Mouse (Mus musculus): Measurements from ENCODE around the gene Stxbp1.

Gene Stxbp1

DNA sequence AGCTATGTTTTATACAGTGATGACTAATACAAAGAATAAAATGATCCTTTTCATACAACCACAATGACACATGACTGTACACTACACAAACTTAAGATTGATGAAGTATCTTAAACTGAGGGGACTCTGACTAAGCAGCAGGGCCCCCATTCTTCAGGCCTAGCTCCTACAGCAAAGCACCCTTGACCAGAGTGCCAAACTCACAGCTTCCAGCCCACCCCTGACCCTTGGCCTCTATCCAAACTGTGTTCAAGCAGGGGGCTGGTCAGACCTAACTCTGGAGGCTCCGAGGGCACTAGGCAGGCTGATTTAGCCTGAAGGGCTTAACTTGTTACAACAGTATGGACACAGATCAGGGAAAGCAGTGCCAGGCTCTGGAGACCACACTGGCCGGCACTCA, 58.5 kb downstream of the Stxbp1 start:
- no peak for DNase-seq (ENCODE audit: low spot score)

DNA sequence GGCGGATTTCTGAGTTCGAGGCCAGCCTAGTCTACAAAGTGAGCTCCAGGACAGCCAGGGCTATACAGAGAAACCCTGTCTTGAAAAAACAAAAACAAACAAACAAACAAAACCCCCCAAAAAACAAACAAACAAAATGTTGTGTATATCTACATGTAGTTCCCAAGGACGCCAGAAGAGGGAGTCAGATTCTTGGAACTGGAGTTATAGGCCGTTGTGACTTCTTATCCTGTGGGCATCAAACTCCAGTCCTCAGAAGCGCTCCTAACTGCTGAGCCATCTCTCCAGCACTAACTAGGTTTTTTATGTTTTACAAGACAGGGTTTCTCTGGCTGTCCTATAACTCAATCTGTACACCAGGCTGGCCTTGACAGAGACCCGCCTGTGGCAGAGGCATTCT, 59.9 kb downstream of the Stxbp1 start:
- no peak for DNase-seq (ENCODE audit: low spot score)

DNA sequence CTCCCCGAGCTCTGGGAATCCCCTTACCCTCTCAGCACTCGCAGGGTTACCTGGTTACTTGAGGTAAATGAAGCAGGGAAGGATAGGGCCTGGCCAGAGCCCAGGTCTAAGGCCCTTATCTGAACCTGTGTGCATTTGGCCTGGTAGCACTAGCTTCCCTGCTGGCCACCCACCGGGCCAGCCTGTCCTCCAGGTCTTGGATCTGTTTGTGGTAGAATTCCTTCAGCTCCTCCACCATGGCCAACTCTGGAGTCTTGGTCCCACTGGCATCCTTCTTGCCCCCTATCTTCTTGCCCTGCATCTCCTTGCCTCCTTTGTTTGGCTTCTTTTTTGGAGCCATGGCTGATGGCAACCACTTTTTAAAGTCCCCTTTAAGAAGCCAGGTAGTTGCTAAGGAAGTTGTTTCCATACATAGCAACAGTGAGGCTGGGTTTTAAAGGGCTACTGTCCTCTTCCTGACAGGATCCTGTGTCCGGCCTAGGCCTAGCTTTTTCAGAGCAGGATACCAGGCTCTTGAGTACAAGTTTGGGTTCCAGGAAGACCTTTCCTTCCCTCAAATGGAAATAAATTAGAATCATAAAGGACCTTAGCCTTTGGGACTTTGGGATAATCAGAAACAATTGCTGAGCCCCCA, 62.9 kb downstream of the Stxbp1 start, which contains the start of gene Cfap157:
Cfap157 (minus strand) TSS at position 381 of the 634 bp plus-strand sequence.
- no peak for DNase-seq (ENCODE audit: low spot score)

DNA sequence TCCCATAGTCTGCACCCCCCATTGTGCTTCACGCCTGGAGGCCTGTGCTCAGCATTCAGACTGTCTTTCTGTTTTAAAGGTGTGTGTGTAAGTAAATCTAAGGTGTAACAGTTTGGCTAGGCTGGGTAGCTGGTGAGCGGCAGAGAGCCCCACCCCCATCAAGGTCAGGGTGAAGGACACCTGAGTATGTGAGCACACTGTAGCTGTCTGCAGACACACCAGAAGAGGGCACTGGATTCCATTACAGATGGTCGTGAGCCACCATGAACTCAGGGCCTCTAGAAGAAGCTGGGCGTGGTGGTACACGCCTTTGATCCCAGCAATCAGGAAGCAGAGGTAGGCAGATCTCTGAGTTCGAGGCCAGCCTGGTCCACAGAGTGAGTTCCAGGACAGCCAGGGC, 65.3 kb downstream of the Stxbp1 start:
- DNase-seq (ENCODE audit: low spot score): no peak

DNA sequence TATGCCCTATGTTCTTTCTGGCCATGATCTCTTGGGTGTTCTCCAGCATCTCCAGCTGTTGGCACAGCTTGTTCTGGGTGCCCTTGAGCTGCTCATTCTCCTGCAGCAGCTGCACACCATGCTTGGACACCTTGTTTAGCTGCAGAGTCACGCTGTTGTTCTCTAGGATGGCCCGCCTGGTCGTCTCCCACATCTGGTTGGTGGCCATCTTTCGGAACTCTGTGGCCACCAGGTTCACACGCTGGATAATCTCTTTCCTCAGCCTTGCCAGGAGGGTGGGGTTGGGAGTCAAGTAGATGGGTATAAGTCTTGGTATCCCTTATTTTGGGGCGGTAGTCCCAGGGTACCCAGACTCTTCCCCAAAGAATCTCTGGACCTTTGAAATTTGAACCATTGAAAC, 67.3 kb downstream of the Stxbp1 start:
- DNase-seq (ENCODE audit: low spot score): no peak

DNA sequence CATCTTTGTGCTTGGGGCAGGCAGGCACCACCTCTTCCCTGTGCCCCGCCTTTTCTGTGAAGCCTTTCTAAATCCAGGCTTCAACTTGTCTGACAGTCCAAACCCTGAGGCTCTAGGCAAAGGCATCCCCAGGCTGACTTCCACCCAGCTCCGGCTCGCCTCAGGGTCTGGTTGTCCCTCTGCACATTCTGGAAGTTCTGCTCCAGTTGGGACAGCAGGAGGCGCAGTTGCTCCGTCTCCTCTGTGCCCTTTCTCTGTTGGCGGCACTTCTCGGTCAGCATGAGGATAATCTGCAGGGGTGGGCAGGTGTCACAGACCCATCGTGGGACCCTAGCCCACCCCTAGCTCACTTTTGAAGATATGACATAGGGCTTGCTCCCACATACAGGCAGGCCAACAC, 67.9 kb downstream of the Stxbp1 start:
- peak; percentile 49 for DNase-seq (ENCODE audit: low spot score)

DNA sequence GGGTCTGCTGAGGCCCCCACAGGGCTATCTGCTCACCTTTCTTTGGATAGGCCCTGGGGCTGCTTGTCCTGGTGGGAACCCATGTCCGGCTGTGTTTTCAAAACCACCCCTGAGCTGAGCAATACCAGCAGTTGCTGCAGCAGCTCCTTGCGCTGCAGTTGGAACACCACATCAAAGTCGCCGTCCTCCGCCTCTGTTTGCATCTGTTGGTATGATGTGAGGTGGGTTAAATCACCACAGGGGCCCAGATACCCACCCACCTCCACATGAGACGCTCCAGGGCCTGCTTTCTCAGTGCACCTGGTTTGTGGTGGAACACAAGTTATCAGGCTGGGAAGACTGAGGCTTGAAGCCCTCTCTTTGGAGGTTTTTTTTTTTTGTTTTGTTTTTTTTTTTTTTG, 69.0 kb downstream of the Stxbp1 start:
- DNase-seq (ENCODE audit: low spot score): no peak

DNA sequence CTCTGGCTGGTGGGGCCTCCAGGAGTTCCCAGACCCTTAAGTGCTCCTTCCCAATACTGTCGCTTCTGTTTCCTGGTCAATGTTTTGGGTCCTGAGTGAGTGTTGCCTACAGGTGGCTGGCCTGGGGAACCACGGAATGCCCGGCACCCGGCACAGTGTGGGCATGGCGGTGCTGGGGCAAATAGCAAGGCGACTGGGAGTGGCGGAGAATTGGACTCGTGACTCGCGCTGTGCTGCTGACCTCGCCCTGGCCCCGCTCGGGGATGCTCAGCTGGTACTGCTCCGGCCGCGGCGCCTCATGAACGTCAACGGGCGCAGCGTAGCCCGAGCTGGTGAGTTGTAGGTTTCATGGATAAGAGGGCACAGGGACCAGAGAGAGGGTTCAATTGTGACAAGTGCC, 70.9 kb downstream of the Stxbp1 start:
- no peak for DNase-seq (ENCODE audit: low spot score)

DNA sequence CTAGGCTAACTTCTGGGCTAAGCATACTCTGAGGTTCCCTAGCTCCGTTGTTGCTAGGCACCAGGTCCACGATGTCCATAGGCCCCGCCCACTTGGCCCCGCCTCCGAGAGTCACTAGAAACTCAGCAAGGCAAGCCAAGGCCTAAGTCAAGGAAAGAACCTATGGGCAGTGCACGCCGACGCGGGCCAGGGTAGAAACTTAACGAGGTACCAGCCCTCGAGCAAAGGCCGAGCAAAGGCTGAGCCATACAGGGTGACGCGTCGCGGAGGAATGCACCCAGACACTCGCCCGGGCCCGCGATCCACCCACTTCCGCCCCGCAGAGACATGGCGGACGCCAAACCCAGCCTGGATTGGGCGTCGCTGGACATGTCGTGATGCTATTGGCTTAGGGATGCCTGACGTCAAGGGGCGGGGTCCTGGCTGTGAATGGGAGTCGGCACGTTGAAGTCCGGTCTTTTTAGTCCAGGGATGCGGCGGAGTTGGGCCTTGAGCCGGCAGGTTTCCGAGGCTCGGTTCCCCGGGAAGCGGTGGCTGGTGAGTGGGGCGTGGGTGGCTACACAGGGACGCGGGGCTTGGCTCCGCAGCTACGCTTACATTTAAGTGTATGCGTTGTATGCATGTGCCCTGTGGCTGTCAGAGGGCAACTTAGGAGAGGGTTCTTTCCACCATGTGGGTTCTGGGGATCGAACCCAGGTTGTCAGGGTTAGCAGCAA, 71.5 kb downstream of the Stxbp1 start, which contains the start of the genes Ttc16 and Ptrh1:
Ttc16 (minus strand) TSS at position 275 of the 716 bp plus-strand sequence.
Ptrh1 (plus strand) TSS at position 428 of the 716 bp plus-strand sequence.
- peak; percentile 97 for DNase-seq (ENCODE audit: low spot score)

DNA sequence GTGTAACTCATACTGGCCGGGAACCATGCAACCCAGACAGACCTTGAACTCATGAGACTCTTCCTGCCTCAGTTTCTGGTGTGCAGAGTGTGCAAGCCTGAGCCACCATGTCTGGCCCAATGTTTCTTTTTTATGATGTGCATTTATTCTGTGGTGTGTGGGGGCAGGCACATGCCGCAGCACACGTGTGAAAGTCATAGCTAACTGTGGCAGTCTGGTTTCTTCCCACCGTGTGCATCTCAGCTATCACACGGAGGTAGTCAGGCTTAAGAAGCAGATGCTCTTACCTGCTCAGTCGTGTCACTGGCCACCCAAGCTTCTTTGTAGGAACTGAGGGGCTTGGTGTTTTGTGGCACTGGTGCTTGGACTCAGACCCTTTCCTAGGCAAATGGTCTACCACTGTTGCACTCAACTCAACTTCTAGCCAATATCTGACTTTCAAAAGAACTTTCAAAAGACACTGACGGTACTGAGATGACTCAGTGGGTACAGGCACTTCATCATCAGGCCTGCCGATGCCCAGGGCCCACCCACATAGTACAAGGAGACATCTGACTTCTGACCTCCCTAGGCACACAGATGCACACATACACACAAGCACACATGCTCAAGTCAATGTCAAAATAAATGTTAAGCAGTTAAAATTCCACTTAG, 74.3 kb downstream of the Stxbp1 start:
- no peak for DNase-seq (ENCODE audit: low spot score)

DNA sequence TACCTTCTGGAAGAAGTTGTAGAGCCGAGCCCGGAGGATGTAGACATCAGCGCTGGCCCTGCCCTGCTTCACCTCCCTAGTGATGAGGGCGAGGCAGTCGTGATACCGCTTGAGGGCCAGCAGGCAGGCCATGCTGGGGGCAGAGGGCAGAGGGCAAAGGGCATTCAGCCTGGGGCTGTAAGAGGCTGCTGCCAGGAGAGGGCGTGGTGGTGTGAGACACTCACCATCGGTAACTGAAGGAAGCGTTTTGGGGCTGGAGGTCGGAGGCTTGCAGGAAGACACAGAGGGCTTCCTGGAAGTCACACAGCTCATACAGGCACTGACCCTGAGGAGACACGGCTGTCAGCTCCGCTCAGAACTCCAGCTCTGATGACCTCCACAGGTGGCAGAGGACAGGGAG, 75.2 kb downstream of the Stxbp1 start:
- no peak for DNase-seq (ENCODE audit: low spot score)

DNA sequence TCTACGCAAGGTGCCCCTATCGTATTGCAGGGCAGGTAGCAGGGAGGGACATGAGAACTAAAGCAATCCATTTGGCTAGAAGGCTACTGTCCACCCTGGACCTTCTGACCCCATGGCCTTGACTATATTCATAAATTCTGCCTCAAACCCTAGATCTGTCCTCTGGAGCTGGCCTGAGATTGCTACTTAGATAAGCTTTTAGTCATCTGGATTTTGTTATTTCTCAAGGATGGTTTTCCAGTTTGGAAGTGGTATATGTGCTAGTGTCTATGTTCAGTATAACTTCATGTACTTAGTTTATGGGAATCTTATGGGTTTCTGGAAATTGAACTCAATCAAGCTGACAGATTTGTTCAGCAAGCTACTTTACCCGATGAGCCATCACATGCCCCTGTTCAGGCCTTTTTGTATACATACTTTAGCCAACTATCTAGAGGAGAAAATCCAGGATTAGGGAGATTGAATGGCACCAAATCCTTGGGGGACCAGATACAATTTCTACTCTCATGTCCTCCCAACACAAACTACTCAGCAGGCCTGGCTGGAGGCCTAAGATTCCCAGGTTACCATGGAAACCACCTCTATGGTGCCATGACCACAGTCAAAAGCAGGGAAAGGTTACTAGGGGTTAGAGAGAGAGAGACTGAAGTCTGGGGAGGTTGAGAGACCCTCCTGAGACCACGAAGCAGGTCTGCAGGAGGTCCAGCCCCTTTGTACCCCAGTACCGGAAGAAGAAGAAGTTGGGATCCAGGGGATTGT, 77.5 kb downstream of the Stxbp1 start:
- no peak for DNase-seq (ENCODE audit: low spot score)

DNA sequence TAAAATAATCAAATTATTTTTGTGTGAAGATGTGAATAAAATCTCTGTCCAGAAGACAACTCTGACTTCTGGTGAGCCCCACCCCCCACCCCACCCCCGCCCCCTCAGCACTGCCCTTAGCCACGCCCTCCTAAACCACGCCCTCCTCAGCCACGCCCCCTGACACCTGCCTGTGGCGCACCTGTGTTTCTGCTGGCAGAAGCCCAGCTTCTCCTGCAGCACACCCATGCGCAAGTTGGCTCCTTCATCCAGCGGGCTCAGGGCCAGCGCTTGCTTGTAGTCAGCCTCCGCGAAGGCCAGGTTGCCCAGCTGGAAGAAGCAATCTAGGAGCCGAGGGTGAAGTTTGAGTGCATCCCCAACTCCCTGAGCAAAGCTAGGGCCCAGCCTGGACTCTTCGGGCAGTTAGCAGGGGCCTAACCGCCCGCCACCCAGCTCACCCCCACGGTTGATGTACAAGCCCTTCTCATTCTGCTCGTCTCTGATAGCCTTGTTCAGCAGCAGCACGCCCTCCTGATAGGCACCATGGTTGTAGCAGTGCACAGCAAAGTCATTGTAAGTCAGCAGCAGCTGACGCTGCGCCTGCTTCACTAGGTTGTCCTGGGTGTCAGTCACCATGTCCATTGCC, 78.3 kb downstream of the Stxbp1 start:
- peak; percentile 42 for DNase-seq (ENCODE audit: low spot score)

DNA sequence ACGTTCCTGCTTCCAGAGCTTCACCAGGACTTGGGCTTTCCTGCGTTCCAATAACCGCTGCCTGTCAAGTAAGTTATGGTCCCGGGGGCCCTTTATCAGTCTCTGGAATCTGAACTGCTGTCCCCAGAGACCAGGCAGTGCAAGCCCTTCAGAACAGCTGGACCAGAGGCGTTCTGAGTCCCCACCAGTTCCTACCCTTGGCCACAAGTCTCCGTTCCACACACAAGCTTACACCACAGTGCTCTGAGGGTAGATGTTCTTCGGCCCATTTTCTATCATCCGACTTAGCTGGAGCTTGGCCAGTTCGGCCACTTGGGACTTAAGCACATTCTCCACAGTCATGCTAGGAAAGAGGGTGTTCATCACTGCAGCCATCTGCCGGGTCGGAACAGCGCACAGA, 79.8 kb downstream of the Stxbp1 start:
- DNase-seq (ENCODE audit: low spot score): no peak

DNA sequence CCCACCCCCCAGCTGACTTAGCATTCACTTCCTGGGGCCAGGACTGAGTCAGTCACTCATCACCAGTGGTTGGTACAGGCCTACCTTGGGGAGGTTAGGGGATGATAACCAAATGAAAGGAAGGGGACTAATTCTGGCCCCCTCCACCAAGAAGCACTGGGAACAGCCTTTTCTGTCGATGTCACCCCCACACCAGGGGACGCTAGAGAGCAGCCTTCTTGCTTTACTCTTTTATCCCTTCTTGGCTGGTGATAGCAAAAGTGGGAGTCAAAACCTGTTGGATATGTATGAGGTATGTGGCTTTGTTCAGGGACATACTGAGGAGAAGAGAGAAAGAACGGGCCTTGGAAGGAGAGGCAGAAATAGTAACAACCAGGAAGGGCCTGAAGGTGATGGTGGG, 83.7 kb downstream of the Stxbp1 start:
- no peak for DNase-seq (ENCODE audit: low spot score)

DNA sequence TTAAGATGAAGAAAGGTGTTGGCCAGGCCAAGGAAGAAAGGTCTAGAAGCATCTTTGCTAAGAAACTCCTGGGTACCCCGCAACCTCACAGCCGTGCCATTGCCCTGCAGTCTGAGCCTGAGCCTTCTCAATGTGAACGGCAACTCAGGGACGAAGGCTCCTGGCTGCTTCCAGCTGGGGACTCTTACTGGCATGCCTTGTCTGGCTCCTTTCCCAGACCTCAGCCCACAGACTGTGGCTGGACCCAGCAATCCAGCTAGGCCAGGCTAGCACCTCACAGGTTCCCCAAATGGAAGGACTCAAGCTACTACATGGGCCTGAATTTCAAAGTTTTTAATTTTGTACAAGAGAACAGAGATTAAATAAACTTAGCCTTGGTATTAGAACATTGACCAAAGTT, 85.2 kb downstream of the Stxbp1 start:
- no peak for DNase-seq (ENCODE audit: low spot score)

DNA sequence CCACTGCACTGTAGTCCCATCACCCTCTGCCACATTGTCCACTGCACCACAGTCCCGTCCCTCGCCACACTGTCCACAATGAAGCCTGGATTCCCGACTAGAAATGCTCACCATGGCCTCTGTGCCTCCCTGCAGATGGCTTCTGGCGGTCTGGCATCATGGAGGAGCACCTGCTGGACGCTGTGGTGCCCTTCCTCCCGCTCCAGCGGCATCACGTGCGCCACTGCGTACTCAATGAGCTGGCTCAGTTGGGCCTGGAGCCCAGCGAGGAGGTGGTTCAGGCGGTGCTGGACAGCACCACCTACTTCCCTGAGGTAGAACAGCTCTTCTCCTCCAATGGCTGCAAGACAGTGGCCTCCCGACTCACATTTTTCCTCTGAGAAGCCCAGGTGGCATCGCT, 85.7 kb downstream of the Stxbp1 start:
- no peak for DNase-seq (ENCODE audit: low spot score)

DNA sequence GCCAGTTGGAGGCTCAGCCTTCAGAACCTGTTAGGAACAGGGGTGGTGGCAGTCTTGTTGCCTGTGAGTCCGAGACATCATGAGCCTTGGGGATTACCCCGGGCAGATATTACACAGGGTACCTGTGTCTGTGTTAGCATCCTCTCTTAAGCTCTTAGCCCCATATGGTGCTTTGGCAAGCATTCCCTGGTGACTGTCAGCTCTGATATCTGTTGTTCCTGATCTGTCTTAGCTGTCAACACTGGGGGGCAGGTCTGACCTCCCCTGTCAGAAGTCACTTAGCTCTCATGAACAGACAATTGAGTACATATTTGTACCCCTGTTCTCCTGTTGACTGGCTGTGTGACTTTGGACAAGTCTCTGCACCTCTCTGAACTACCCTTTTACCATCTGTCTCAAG, 88.0 kb downstream of the Stxbp1 start:
- DNase-seq (ENCODE audit: low spot score): no peak

DNA sequence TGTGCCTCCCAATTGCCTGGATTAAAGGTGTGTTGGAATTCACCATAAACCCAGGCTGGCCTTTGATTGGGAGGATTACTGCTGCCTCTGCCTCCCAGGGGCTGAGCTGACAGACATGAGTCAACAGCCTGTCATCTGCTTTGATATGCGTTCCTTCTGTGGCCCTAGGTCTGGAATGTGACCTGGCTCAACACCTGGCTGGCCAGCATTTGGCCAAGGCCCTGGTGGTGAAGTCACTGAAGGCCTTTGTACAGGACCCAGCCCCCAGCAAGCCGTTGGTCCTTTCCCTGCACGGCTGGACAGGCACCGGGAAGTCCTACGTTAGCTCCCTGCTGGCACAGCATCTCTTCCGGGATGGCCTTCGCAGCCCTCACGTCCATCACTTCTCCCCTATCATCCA, 88.5 kb downstream of the Stxbp1 start:
- no peak for DNase-seq (ENCODE audit: low spot score)

DNA sequence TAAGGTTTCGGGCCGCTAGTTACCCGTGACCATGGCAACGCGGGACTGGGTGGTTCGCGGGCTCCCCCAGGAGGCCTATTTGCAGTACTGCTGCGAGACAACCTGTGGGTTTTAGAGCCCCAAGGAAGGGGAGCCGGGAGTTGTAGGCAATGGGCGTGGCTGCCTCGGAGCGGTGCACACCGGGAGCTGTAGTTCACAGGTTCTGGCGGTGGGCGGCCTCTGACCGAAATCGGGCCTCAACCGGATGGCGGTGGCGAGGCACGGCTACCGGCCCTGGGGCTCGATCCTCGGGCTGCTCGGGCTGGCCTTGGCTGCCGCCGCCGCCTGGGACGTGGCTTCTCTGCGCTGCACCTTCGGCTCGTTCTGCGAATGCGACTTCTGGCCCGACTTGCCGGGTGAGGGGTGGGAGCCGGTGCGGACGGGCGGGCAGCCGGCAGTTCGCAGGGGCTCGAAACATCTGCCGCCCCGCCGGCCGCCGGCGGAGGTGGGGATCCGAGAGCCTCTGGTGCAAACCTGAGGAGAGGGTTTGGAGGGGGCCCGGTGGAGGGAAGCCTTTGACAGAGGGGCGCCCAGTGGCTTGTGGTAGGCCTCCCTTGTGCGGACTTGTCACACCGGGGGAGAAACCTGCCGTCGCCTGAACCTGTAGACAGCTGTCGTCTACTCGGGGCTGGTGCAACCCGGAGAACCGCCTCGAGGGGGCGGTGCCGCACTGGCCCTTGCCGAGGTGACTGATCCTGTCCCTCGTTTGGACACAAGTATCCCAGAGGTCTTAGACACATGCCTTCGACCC, 89.8 kb downstream of the Stxbp1 start, which contains the start of gene Tor2a:
Tor2a (plus strand) TSS at position 179 of the 790 bp plus-strand sequence.
- DNase-seq (ENCODE audit: low spot score): peak; percentile 98

DNA sequence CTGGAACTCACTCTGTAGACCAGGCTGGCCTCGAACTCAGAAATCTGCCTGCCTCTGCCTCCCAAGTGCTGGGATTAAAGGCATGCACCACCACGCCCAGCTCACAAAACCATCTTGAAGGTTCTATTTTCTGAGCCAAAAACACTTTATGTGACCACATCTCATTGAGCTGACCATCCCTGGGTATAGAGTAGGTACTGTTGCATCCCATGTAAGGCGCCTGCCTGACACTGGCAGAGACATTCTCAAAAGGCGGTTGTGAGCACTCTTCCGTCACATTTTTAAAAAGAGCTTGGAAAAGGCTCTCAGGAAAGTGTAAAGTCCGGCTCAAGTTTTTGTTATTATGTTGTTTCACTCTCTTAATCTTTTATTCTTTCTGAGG, 90.4 kb downstream of the Stxbp1 start:
- no peak for DNase-seq (ENCODE audit: low spot score)

All from testis, postnatal 14 days (tissue).